Mouse (Mus musculus) lung, adult 2 months (tissue): Measurements from ENCODE around the gene Gm18336.

Experiments used
- CTCF ChIP-seq: fragments of 200-500 bp; IDR thresholded peaks from 2 replicates; pipeline ENCODE4 v1.5.1; 2011; ENCODE audit warnings: mild to moderate bottlenecking, low read length, control low read depth; ENCODE audit not compliant: insufficient read depth
- POLR2A ChIP-seq: fragments of 200-500 bp; IDR thresholded peaks from 2 replicates; pipeline ENCODE4 v1.6.1; 2011; ENCODE audit warnings: low read depth, mild to moderate bottlenecking, control low read depth, low read length, borderline replicate concordance; ENCODE audit errors: extremely low read depth

DNA sequence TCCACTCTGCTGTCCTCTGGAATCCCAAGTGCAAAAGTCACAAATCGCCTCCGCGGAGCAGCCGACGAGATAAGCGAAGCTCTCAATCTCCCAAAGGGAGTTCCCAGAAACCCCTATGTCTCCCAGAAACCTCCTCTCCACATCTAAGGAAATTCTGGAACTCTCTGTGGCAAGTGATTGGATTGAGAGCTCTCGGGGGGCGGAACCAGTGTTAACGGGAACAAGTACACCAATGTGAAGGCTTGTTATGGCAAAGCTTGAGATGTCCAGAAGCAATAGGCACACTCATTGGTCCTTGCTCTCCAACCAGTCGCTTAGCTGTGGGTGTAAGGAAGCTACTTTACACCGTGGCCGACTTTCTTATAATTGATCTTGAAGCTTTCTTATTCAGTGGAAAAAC lies 3.1 kb upstream of the Gm18336 start:
- no peak for TF ChIP-seq CTCF
- no peak for TF ChIP-seq POLR2A
